Mouse (Mus musculus) embryonic facial prominence, embryonic 11.5 days (tissue): ENCODE measurements at regions not wholly inside any gene's neighbourhood (a gene's known extent, or its start where the extent isn't known, plus 50 kb on each side); places are given as distances from the start of the nearest gene placed in this dataset.
"Not testable (repeated sequence)": the region's sequence is repeated elsewhere in the genome, so short reads cannot be mapped to it uniquely, and the experiment has no call there.

Experiments
- ATAC-seq: fragments of 200-750 bp; cut with Nextera tagmentation; replicated peaks from 2 replicates; pipeline ENCODE4 v1.8.0; 2017; ENCODE audit warnings: low read depth; ENCODE audit not compliant: insufficient number of reproducible peaks, low FRiP score, low TSS enrichment
- DNase-seq: peaks from one replicate; pipeline ENCODE4 v3.0.0-alpha.2; 2015; ENCODE audit warnings: low spot score
- H3K27ac ChIP-seq: fragments of 300-500 bp; sonication (generic); replicated peaks from 2 replicates; pipeline ENCODE4 v1.5.1; 2014; ENCODE audit warnings: mild to moderate bottlenecking, low read depth, low read length, control low read depth
- H3K27me3 ChIP-seq: fragments of 300-500 bp; sonication (generic); 2 replicates; pipeline ENCODE4 v1.6.1; 2014; ENCODE audit warnings: mild to moderate bottlenecking, low read length, moderate library complexity, mixed read lengths; ENCODE audit not compliant: control insufficient read depth, insufficient read depth
- H3K36me3 ChIP-seq: fragments of 300-500 bp; sonication (generic); replicated peaks from 2 replicates; pipeline ENCODE4 v1.6.1; 2014; ENCODE audit warnings: low read depth, mild to moderate bottlenecking, low read length, moderate library complexity, mixed read lengths; ENCODE audit not compliant: control insufficient read depth, insufficient read depth
- H3K4me1 ChIP-seq: fragments of 300-500 bp; sonication (generic); 2 replicates; pipeline ENCODE4 v1.6.1; 2014; ENCODE audit warnings: low read length, mixed read lengths; ENCODE audit not compliant: control insufficient read depth, insufficient read depth
- H3K4me2 ChIP-seq: fragments of 300-500 bp; sonication (generic); 2 replicates; pipeline ENCODE4 v1.6.1; 2014; ENCODE audit warnings: low read depth, mild to moderate bottlenecking, control low read depth, low read length, moderate library complexity
- H3K4me3 ChIP-seq: fragments of 300-500 bp; sonication (generic); 2 replicates; pipeline ENCODE4 v1.5.1; 2014; ENCODE audit warnings: low read depth, low read length, control low read depth
- H3K9ac ChIP-seq: fragments of 300-500 bp; sonication (generic); replicated peaks from 2 replicates; pipeline ENCODE4 v1.6.1; 2014; ENCODE audit warnings: mild to moderate bottlenecking, control low read depth, low read length
- H3K9me3 ChIP-seq: fragments of 300-500 bp; sonication (generic); replicated peaks from 2 replicates; pipeline ENCODE4 v1.6.1; 2016; ENCODE audit warnings: mild to moderate bottlenecking, low read length, inconsistent platforms, mixed read lengths; ENCODE audit not compliant: control insufficient read depth
- WGBS: fragments of 180-500 bp; shearing (Covaris S2); extraction: QIAGEN DNeasy Blood & Tissue Kit; methylation state at CpG from one replicate; pipeline ENCODE4 v1.1.7; 2014; 5-methylcytosine and 5-hydroxymethylcytosine counted together

DNA sequence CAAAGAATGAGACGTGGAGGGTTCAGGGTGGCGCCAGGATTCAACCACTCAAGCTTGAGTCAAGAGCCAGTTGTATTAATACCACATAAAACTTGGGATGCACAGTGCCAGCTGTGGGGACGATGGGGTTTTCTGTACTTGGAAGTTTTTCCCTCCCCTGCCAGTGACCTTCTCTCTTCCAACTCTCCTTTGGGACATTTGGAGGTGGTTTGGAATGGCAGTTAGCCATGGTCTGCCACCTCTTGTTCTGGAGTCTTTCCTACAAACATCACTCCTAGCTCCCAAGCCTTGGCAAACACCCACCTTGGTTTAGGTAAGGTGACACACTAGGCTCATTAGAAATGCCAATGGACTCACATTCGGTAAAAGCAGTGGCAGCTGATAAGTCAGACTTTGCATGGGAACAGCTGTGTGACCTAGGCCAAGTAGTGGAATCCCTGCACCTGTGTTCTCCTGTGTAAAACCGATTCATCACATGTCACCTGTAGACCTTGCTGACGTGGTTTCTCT lies 84.1 kb upstream of the Slc25a13 start:
- H3K36me3 ChIP-seq: no peaks in the 10 kb centered on the region
- no peak for DNase-seq
- no peaks in the 10 kb centered on the region for H3K4me1 ChIP-seq
- no peak overlapping the region for H3K27ac ChIP-seq
- no peak overlapping the region for H3K4me3 ChIP-seq
- no peak for ATAC-seq
- no peaks in the 10 kb centered on the region for H3K27me3 ChIP-seq
- H3K4me2 ChIP-seq: no peak overlapping the region
- no peak overlapping the region for H3K9ac ChIP-seq
- no peaks in the 10 kb centered on the region for H3K9me3 ChIP-seq
- 87% methylated on average over 6 of the region's 6 CpGs for WGBS

DNA sequence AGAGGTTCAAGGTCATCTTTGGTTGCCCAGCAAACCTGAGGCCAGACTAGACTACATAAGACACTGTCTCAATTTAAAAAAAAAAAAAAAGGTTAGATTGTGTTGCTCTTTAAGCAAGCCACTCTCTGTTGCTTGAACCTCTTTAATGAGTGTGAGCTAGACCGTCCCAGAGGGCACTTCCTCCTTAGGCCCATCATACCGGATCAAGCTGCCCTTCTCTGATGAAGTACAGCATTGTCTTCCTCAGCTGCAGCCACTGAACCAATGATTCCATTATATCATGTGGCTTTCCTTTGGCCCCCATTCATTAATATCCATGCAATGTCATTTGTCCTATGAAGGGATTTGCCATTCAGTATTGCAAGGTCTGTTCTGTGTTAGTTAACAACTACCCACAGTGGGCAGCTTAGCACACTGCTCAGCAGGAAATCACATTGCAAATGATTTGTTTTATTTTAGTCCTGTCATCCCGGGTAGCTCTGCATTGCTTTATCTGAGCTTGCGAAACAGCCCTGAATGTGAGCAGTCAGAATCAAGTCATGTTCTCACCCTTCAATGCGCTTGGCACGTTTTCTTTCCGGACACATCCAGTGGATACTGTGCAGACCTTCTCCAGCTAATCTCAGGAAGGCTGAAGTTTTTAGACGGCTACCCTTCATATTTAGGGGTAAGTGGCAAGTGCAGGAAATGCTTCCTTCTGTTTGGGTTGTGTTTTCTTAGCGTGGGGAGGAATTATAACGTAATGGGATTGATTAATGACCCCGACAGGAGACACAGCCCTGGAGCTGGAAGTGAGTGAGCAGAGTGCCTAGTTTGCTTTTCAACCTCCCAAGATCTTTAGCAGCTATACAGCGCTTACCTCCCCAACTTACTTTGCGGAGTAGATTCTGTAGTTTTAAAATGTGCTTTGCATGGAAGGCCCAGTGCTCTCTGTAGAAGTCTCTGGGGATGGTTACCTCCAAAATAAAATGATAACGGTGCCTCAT lies 82.2 kb upstream of the Slc25a13 start:
- no peak overlapping the region for H3K9ac ChIP-seq
- H3K27me3 ChIP-seq: no peaks in the 10 kb centered on the region
- ATAC-seq: no peak
- WGBS: 57% methylated on average over 14 of the region's 14 CpGs
- H3K27ac ChIP-seq: no peak overlapping the region
- H3K4me2 ChIP-seq: no peak overlapping the region
- no peaks in the 10 kb centered on the region for H3K4me1 ChIP-seq
- DNase-seq: peak; percentile 37
- H3K9me3 ChIP-seq: no peaks in the 10 kb centered on the region
- no peak overlapping the region for H3K4me3 ChIP-seq
- no peaks in the 10 kb centered on the region for H3K36me3 ChIP-seq

DNA sequence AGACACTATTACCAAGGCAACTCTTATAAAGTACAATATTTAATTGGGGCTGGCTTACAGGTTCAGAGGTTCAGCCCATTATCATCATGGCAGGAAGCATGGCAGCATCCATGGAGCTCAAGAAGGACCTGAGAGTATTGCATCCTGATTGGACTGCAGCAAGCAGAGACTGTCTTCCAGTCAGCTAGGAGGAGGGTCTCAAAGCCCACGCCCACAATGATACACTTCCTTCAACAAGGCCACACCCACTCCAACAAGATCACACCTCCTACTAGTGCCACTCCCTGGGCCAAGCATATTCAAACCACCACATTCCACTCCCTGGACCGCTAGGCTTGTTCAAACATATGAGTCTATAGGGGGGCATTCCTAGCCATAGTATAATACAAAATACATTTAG lies 78.6 kb upstream of the Slc25a13 start:
- not testable (repeated sequence) for H3K36me3 ChIP-seq, H3K27me3 ChIP-seq, H3K4me2 ChIP-seq, H3K9ac ChIP-seq, ATAC-seq, H3K9me3 ChIP-seq, H3K4me3 ChIP-seq, H3K27ac ChIP-seq, DNase-seq, H3K4me1 ChIP-seq
- 89% methylated on average over 2 of the region's 2 CpGs for WGBS

GRCm38 (mm10) chr6:6291781-6292180 lies 74.8 kb upstream of the Slc25a13 start:
- H3K4me3 ChIP-seq: no peak overlapping the region
- DNase-seq (no peak), ATAC-seq (0 out of 2 replicates have a peak, but pooled peaks have one; percentile 44)
- no peaks in the 10 kb centered on the region for H3K27me3 ChIP-seq
- no peak overlapping the region for H3K9ac ChIP-seq
- no peaks in the 10 kb centered on the region for H3K36me3 ChIP-seq
- 42% methylated on average over 3 of the region's 3 CpGs for WGBS
- H3K4me2 ChIP-seq: no peak overlapping the region
- no peaks in the 10 kb centered on the region for H3K9me3 ChIP-seq
- no peak overlapping the region for H3K27ac ChIP-seq
- H3K4me1 ChIP-seq: no peaks in the 10 kb centered on the region

- no peak overlapping the region for H3K4me2 ChIP-seq
- H3K4me3 ChIP-seq: no peak overlapping the region
- no peak overlapping the region for H3K27ac ChIP-seq
- DNase-seq (no peak), ATAC-seq (no peak)
- no peaks in the 10 kb centered on the region for H3K4me1 ChIP-seq
- no peak overlapping the region for H3K9ac ChIP-seq
- no peaks in the 10 kb centered on the region for H3K9me3 ChIP-seq
- H3K36me3 ChIP-seq: no peaks in the 10 kb centered on the region
- no peaks in the 10 kb centered on the region for H3K27me3 ChIP-seq
- WGBS: 77% methylated on average over 7 of the region's 7 CpGs
Measured at GRCm38 (mm10) chr6:6290427-6290826, 73.5 kb upstream of the Slc25a13 start.

DNA sequence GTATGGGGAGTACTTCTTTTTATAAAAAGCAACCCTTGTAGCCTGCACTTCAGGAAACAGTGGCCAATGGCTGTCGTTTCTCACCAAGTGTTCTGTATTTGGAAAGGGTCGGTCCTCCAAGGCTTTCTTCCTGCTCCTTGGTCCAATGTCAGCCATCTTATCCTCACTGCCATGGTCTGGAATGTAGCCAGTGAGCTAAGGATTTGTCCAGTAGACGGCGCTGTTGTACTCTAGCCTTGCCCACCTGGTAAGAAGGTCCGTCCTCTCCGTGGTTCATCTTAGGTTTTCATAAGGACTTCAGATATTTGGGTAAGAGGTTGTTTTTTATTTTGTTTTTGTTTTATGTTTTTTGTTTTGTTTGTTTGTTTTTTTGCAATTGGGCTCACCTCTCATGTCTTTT lies 72.8 kb upstream of the Slc25a13 start:
- no peaks in the 10 kb centered on the region for H3K4me1 ChIP-seq
- 21% methylated on average over 6 of the region's 6 CpGs for WGBS
- H3K27me3 ChIP-seq: no peaks in the 10 kb centered on the region
- no peak overlapping the region for H3K4me2 ChIP-seq
- H3K9ac ChIP-seq: no peak overlapping the region
- H3K27ac ChIP-seq: no peak overlapping the region
- ATAC-seq (no peak), DNase-seq (peak; percentile 85)
- no peak overlapping the region for H3K4me3 ChIP-seq
- H3K9me3 ChIP-seq: no peaks in the 10 kb centered on the region
- H3K36me3 ChIP-seq: no peaks in the 10 kb centered on the region

DNA sequence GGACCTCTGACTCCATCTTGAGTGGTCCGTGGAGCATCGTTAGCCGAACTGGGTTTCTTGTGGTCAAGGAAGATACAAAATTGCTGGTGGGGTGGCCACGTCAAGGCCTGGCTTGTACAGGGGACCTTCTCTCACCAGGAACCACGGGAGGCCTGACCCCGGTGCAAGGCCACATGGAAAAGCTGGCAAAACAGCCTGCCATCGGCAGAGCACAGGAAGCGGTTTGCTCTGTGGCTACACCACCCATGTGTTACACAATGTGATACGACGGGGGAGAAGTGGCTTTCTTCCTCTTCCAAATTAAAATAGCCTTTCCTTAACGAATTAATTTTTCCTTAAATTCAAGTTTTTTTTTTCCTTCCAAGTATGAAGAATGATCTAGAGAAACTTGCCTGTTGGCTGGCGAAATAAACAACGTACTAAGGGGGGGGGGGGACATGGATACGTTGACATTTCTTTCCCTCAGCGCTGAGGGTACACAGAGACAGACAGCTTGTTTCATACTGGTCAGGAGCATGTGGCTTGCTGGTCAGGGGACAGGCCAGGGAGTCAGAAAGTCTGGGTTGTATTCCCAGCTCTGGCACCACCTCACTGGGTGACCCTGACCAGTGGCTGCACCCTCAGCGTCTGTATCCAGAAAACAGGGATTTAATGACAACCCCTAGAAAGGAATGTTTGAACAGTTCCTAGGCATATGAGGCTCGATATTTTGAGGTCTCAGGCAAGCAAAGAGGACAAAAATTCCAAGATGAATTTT lies 64.0 kb upstream of the Slc25a13 start:
- no peaks in the 10 kb centered on the region for H3K9me3 ChIP-seq
- no peak for ATAC-seq
- no peak overlapping the region for H3K9ac ChIP-seq
- H3K4me3 ChIP-seq: no peak overlapping the region
- WGBS: 80% methylated on average over 17 of the region's 17 CpGs
- no peaks in the 10 kb centered on the region for H3K27me3 ChIP-seq
- H3K4me1 ChIP-seq: no peaks in the 10 kb centered on the region
- no peak for DNase-seq
- H3K36me3 ChIP-seq: no peaks in the 10 kb centered on the region
- no peak overlapping the region for H3K4me2 ChIP-seq
- H3K27ac ChIP-seq: no peak overlapping the region

DNA sequence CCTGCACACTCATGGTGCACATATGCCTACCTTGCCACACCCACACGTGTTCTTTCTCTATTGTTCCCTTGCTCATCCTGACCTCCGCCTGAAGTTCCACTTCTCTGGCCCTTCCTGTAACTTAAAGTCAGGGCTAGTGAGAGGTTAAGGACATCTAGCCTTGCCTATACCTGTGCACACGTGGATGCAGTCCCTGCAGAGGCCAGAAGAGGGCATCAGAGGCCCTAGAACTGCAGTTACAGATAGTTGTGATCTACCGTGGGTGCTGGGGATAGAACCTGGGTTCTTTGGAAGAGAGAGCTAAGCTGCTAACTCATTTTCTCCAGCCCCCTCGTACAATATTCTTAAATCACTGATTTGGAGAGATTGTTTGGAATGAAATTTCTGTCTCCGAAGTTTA lies 62.7 kb upstream of the Slc25a13 start:
- Histone ChIP-seq H3K36me3 (no peaks in the 10 kb centered on the region), H3K27me3 (no peaks in the 10 kb centered on the region), H3K4me2 (no peak overlapping the region), H3K4me1 (no peaks in the 10 kb centered on the region), H3K9me3 (no peaks in the 10 kb centered on the region), H3K9ac (no peak overlapping the region), H3K4me3 (no peak overlapping the region), H3K27ac (no peak overlapping the region)
- DNase-seq (no peak), ATAC-seq (no peak)
- WGBS: 73% methylated on average over 6 of the region's 6 CpGs
